Mouse (Mus musculus): ENCODE measurements around the gene Polr1d.

GRCm38 (mm10) chr5:147066129-147066528, 10.7 kb upstream of the Polr1d start:
- no peak for TF ChIP-seq POLR2A (IDR thresholded peaks at IDR 0.05; ENCODE audit: extremely low read depth, insufficient read depth, low read length)
- no peak for TF ChIP-seq CTCF (IDR thresholded peaks at IDR 0.05; ENCODE audit: low read depth, low read length)
